Mouse (Mus musculus) embryonic facial prominence, embryonic 11.5 days (tissue): ENCODE results near the gene Kmt5c. TPM values are rescaled to one million over a fixed set of nuclear protein-coding genes. Genes with fewer than 3 reads are reported as not detected.

Experiments used
- ATAC-seq: fragments of 200-750 bp; cut with Nextera tagmentation; replicated peaks from 2 replicates; pipeline ENCODE4 v1.8.0; 2017; ENCODE audit warnings: low read depth; ENCODE audit not compliant: insufficient number of reproducible peaks, low FRiP score, low TSS enrichment
- DNase-seq: peaks from one replicate; pipeline ENCODE4 v3.0.0-alpha.2; 2015; ENCODE audit warnings: low spot score
- H3K27ac ChIP-seq: fragments of 300-500 bp; sonication (generic); replicated peaks from 2 replicates; pipeline ENCODE4 v1.5.1; 2014; ENCODE audit warnings: mild to moderate bottlenecking, low read depth, low read length, control low read depth
- H3K27me3 ChIP-seq: fragments of 300-500 bp; sonication (generic); 2 replicates; pipeline ENCODE4 v1.6.1; 2014; ENCODE audit warnings: mild to moderate bottlenecking, low read length, moderate library complexity, mixed read lengths; ENCODE audit not compliant: control insufficient read depth, insufficient read depth
- H3K36me3 ChIP-seq: fragments of 300-500 bp; sonication (generic); replicated peaks from 2 replicates; pipeline ENCODE4 v1.6.1; 2014; ENCODE audit warnings: low read depth, mild to moderate bottlenecking, low read length, moderate library complexity, mixed read lengths; ENCODE audit not compliant: control insufficient read depth, insufficient read depth
- H3K4me1 ChIP-seq: fragments of 300-500 bp; sonication (generic); 2 replicates; pipeline ENCODE4 v1.6.1; 2014; ENCODE audit warnings: low read length, mixed read lengths; ENCODE audit not compliant: control insufficient read depth, insufficient read depth
- H3K4me2 ChIP-seq: fragments of 300-500 bp; sonication (generic); 2 replicates; pipeline ENCODE4 v1.6.1; 2014; ENCODE audit warnings: low read depth, mild to moderate bottlenecking, control low read depth, low read length, moderate library complexity
- H3K4me3 ChIP-seq: fragments of 300-500 bp; sonication (generic); 2 replicates; pipeline ENCODE4 v1.5.1; 2014; ENCODE audit warnings: low read depth, low read length, control low read depth
- H3K9ac ChIP-seq: fragments of 300-500 bp; sonication (generic); replicated peaks from 2 replicates; pipeline ENCODE4 v1.6.1; 2014; ENCODE audit warnings: mild to moderate bottlenecking, control low read depth, low read length
- H3K9me3 ChIP-seq: fragments of 300-500 bp; sonication (generic); replicated peaks from 2 replicates; pipeline ENCODE4 v1.6.1; 2016; ENCODE audit warnings: mild to moderate bottlenecking, low read length, inconsistent platforms, mixed read lengths; ENCODE audit not compliant: control insufficient read depth
- WGBS: fragments of 180-500 bp; shearing (Covaris S2); extraction: QIAGEN DNeasy Blood & Tissue Kit; methylation state at CpG from one replicate; pipeline ENCODE4 v1.1.7; 2014; 5-methylcytosine and 5-hydroxymethylcytosine counted together
- polyA plus RNA-seq: library from polyadenylated mRNA; unstranded; fragments of >200 nt; fragmentation: Nextera tagmentation; extraction: Ambion mirVana; gene quantifications from 2 replicates; pipeline ENCODE4 v1.2.1, GENCODE M21; 2014

The Kmt5c gene
- polyA plus RNA-seq, 1 experiment from 2014 or later, result 55.7 TPM

- Histone ChIP-seq H3K4me3 (no peak overlapping the region), H3K4me2 (no peak overlapping the region), H3K27ac (no peak overlapping the region), H3K36me3 (peaks cover 6% of the 10 kb centered on the region), H3K9ac (no peak overlapping the region), H3K4me1 (no peaks in the 10 kb centered on the region), H3K27me3 (no peaks in the 10 kb centered on the region), H3K9me3 (no peaks in the 10 kb centered on the region)
- ATAC-seq, result no peak
- WGBS, result 74% methylated on average over 6 of the region's 6 CpGs
- no peak for DNase-seq
Observed at GRCm38 (mm10) chr7:4716955-4717354, 23.0 kb upstream of the Kmt5c start.

DNA sequence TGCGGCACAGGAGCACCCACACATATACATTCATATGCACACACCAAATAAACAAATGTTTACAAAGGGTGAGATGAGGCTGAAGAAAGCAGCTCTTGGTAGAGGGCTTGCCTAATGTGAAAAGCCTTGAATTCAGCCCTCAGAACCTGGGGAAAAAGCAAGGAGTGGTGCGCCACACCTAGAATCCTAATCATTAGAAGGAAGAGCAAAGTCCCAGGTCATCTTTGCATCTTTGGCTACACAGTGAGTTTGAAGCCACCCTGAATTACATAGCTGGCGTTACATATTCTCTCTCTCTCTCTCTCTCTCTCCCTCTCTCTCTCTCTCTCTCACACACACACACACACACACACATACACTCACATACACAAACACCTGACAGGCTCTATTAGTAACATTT, 20.6 kb upstream of the Kmt5c start:
- DNase-seq (no peak), ATAC-seq (no peak)
- Histone ChIP-seq H3K27ac (no peak overlapping the region), H3K27me3 (no peaks in the 10 kb centered on the region), H3K4me1 (no peaks in the 10 kb centered on the region), H3K4me3 (no peak overlapping the region), H3K9me3 (no peaks in the 10 kb centered on the region), H3K4me2 (no peak overlapping the region), H3K36me3 (no peaks in the 10 kb centered on the region; the same call in none of the 2 replicates), H3K9ac (no peak overlapping the region)
- 92% methylated on average over 3 of the region's 3 CpGs for WGBS

GRCm38 (mm10) chr7:4723508-4723907, 16.4 kb upstream of the Kmt5c start:
- 0 out of 2 replicates have a peak overlapping the region, but pooled peaks have one; percentile 12 for H3K4me3 ChIP-seq
- H3K27me3 ChIP-seq, result no peaks in the 10 kb centered on the region
- H3K9ac ChIP-seq, result no peak overlapping the region
- H3K4me2 ChIP-seq, result peak overlapping the region; percentile 25; the same call in 1 of the 2 replicates
- DNase-seq (peak; percentile 45), ATAC-seq (no peak)
- no peaks in the 10 kb centered on the region for H3K9me3 ChIP-seq
- no peaks in the 10 kb centered on the region for H3K4me1 ChIP-seq
- 37% methylated on average over 12 of the region's 12 CpGs for WGBS
- no peaks in the 10 kb centered on the region for H3K36me3 ChIP-seq
- H3K27ac ChIP-seq, result no peak overlapping the region

GRCm38 (mm10) chr7:4724359-4724758, 15.6 kb upstream of the Kmt5c start:
- WGBS, result 79% methylated on average over 3 of the region's 3 CpGs
- ATAC-seq, result no peak

DNA sequence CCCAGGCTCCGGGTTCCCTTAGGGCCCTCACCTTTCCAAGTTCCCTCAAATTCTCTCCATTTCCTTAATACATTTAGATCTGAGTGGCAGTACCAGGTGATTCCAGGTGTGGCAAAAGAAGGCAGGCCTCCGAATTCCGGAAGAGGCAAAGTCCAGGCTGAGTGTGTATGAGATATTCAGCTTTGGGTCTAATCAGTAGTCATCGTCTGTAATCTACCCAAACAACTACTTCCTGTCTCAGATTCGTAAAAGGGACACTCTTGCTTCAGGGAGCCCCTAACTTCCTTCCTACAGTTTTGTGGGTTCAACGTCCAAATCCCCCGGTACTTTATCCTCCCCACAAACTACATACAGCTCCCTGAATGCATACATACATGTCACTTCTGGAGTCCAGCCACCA, 14.7 kb upstream of the Kmt5c start, which contains the start of gene Tmem150b:
Tmem150b (minus strand) TSS at position 81 of the 400 bp plus-strand sequence.
- no peaks in the 10 kb centered on the region for H3K4me1 ChIP-seq
- no peak for DNase-seq
- no peak within 1 kb of the TSS for H3K4me2 ChIP-seq
- H3K27me3 ChIP-seq, result no peaks in the 10 kb centered on the region
- no peak for ATAC-seq
- no peak within 1 kb of the TSS for H3K27ac ChIP-seq
- no peaks in the 10 kb centered on the region for H3K36me3 ChIP-seq
- H3K9me3 ChIP-seq, result no peaks in the 10 kb centered on the region
- 83% methylated on average over 7 of the region's 7 CpGs for WGBS
- H3K9ac ChIP-seq, result no peak within 1 kb of the TSS
- H3K4me3 ChIP-seq, result no peak within 1 kb of the TSS

More at GRCm38 (mm10) chr7:4724359-4724758, 15.6 kb upstream of the Kmt5c start:
- no peaks in the 10 kb centered on the region for H3K27me3 ChIP-seq
- H3K36me3 ChIP-seq, result no peaks in the 10 kb centered on the region
- no peak overlapping the region for H3K27ac ChIP-seq
- H3K4me2 ChIP-seq, result no peak overlapping the region
- no peak overlapping the region for H3K9ac ChIP-seq
- no peak overlapping the region for H3K4me3 ChIP-seq
- no peak for DNase-seq
- no peaks in the 10 kb centered on the region for H3K9me3 ChIP-seq
- no peaks in the 10 kb centered on the region for H3K4me1 ChIP-seq

DNA sequence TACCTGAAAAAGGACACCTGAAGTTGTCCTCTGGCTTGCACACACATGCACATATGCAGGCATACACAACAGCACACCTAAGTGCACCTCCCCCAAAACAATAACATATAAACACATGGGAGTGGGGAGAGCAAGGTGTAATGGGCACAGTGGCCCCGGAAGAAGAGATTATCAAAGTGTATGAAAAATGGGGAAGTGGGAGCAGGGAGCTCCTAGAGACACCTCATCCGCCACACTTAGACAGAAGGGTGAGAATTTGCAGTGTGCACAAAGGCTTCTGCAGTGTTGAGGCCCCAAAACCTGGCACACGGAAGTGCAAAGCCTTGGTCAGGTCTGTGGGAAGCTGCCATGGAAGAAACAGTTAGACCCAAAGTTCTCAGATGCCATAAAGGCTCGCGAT, 8.8 kb upstream of the Kmt5c start:
- no peak overlapping the region for H3K9ac ChIP-seq
- H3K36me3 ChIP-seq, result no peaks in the 10 kb centered on the region
- no peaks in the 10 kb centered on the region for H3K9me3 ChIP-seq
- no peaks in the 10 kb centered on the region for H3K27me3 ChIP-seq
- ATAC-seq, result no peak
- WGBS, result 86% methylated on average over 5 of the region's 5 CpGs
- H3K4me3 ChIP-seq, result no peak overlapping the region
- no peak overlapping the region for H3K27ac ChIP-seq
- no peak for DNase-seq
- no peak overlapping the region for H3K4me2 ChIP-seq
- H3K4me1 ChIP-seq, result no peaks in the 10 kb centered on the region

GRCm38 (mm10) chr7:4732968-4733392, 6.9 kb upstream of the Kmt5c start:
- Histone ChIP-seq H3K4me1 (no peaks in the 10 kb centered on the region), H3K36me3 (no peaks in the 10 kb centered on the region), H3K4me2 (no peak overlapping the region), H3K4me3 (no peak overlapping the region), H3K27me3 (no peaks in the 10 kb centered on the region), H3K9ac (no peak overlapping the region), H3K9me3 (no peaks in the 10 kb centered on the region), H3K27ac (no peak overlapping the region)
- ATAC-seq (no peak), DNase-seq (no peak)
- WGBS, result 66% methylated on average over 6 of the region's 6 CpGs

DNA sequence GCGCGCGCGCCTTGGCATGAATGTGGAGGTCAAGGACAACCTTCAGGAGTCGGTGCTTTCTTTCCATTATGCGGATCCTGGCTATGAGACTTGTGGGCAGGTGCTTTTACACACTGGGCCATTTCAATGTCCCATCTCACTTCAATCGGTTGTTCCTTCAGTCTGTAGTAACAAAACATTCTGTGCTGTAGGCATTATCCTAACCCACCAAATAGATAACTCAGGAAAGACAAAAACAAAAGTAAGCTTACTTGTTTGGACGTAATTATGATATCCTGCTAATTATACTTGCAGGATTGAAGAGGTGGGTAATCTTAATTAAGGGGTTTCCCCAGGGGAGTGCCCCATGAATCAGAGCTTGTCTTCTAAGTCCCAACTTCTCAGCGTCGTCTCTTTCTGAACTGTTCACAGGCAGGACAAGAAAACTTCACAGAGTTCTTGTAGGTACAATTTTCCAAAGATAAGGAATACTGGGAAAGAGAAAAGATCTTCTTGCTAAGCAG, 823 bp upstream of the Kmt5c start:
- H3K27me3 ChIP-seq, result no peaks in the 10 kb centered on the region
- H3K9me3 ChIP-seq, result no peaks in the 10 kb centered on the region
- ATAC-seq, result no peak
- H3K4me3 ChIP-seq, result peak overlapping the region; percentile 21
- no peaks in the 10 kb centered on the region for H3K4me1 ChIP-seq
- 45% methylated on average over 10 of the region's 10 CpGs for WGBS
- no peak for DNase-seq
- peak overlapping the region; percentile 27 for H3K4me2 ChIP-seq
- H3K9ac ChIP-seq, result no peak overlapping the region; the same call in 1 of the 2 replicates
- H3K27ac ChIP-seq, result no peak overlapping the region; the same call in 1 of the 2 replicates
- peaks cover 2% of the 10 kb centered on the region for H3K36me3 ChIP-seq
